Mouse (Mus musculus): ENCODE measurements around the gene Cbarp. TPM values are rescaled to one million over a fixed set of nuclear protein-coding genes. Genes with fewer than 3 reads are reported as not detected.

The Cbarp gene
- polyA plus RNA-seq (2015; fragmentation: Nextera tagmentation; extraction: Ambion mirVana) = 9.5 and 12.7 TPM in 2 replicates

GRCm38 (mm10) chr10:80140666-80141035, at the start of gene Cbarp:
Gene Cbarp (minus strand): TSS chr10:80140835.

GRCm38 (mm10) chr10:80179068-80180051, 38.7 kb upstream of the Cbarp start, which contains the start of gene Efna2:
Gene Efna2 (plus strand): TSS chr10:80179482.

DNA sequence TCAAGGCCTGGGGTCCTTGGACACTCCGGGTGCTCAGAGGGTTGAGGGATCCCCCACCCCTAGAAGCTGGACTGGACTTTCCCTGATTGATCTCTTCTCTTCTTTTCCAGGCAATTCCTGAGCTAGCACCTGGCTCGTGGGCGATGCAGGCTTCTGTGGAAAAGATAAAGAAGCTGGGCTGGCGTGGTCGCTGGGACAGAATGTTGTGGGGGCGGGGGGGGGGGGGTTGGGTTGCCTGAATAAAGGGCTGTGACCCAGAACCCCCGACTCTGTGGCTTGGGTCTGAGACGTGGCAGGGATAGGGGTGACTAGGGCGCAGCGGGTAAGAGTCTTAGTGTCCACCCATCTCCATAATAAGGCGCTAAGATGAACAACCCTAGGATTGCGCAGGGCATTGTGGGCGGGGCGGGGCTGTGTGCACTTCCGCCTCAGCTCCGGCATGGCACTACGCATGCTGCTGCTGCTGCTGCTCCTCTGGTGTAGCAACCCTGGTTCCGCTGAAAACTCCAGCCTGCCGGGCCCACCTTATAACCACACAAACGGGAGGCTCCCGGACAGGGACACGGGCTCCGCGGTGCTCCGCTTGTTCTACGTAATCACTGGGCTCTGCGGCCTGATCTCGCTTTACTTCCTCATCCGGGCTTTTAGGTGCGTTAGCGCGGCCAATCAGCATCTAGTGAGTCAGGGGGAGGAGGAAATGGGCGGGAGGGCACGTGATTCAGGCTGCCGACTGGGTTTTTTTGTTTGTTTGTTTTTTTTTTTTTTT, 32.1 kb upstream of the Cbarp start, which contains the start of gene 1600002K03Rik:
Gene 1600002K03Rik, plus strand, starts transcription at position 418 of the 766 bp plus-strand sequence.

GRCm38 (mm10) chr10:80165392-80166128, 24.9 kb upstream of the Cbarp start, which contains the start of gene Cirbp:
Gene Cirbp (plus strand): TSS chr10:80165985.

DNA sequence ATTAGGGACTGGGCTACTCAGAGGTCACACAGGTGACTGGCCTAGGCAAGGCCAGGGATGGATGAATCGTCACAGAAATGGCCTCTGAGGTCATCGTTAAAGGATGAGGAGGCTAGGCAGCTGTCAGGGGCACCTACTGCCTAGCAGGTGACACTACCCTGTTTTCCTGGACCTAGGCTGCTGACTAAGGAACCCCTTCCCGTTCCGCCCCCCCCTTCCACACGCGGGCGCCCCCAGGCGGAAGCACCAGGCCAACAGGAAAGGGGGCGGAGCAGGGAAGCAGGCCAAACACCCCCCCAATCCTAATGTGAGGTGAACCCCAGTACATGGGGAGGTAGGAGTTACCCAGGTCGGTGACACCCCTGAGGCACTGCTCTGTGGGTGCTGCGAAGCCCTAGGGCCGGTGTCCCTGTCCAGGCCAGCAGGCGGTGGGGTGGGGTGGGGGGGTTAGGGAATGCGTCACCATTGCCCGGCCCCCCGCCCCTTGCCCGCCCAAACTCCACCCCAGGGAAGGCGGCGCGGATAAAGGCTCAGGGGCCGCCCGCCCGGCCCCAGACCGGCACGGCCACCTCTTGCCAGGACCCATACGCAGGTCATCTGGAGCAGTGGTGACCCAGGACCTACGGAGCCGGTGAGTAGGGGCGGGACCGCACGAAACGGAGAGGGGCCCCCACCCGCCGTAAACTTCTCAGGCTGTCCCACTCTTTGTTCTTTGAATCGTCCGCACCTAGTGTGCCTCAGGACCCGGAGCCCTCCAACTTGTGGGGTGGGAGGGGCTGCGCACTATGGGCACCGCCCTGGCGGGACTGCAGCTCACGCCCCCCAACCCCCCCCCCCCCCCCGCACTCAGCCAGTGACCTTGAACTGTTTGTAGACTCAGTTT, 7.3 kb upstream of the Cbarp start, which contains the start of gene Midn:
Gene Midn, plus strand, starts transcription at position 554 of the 883 bp plus-strand sequence.

GRCm38 (mm10) chr10:80138553-80139438, 1.8 kb downstream of the Cbarp start, which contains the start of gene Atp5d:
Gene Atp5d (plus strand): TSS chr10:80138632.

GRCm38 (mm10) chr10:80115290-80115943, 25.2 kb downstream of the Cbarp start, which contains the start of gene Stk11:
Gene Stk11 (plus strand): TSS chr10:80115803.

DNA sequence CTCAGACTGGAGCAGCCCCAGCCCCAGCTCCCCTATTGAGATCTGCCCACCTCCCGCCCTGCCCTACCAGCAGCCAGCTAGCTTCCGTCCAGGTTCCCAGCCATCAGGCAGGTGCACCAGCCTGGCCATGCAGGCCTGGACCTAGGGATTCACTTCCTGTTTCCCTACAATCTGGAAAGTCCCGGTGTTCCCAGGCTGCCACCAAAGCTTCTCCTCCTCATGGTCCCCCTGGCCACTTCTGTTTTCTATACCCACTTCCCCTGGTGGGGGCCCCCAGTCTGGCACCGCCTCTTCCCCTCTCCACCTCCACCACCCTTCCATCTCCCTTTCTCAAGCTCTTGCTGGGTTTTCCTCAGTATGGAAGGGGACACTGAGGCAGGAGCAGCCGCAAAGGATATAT, 35.2 kb downstream of the Cbarp start, which contains the start of gene Sbno2:
Gene Sbno2, minus strand, starts transcription at position 112 of the 400 bp plus-strand sequence.

Other genes starting within 250 kb of the Cbarp start
- 0.96 and 5.3 TPM in 2 replicates for gene Cfd, start 250.0 kb downstream of the Cbarp start, polyA plus RNA-seq (2015; fragmentation: Nextera tagmentation; extraction: Ambion mirVana)
- 28.5 and 37.7 TPM in 2 replicates for gene Med16, start 231.9 kb downstream of the Cbarp start, polyA plus RNA-seq (2015; fragmentation: Nextera tagmentation; extraction: Ambion mirVana)
- 8.4 and 15.7 TPM in 2 replicates for gene Gm26602, start 230.0 kb downstream of the Cbarp start, polyA plus RNA-seq (2015; fragmentation: Nextera tagmentation; extraction: Ambion mirVana)
- 0.77 and 1.0 TPM in 2 replicates for gene Kiss1r, start 223.9 kb downstream of the Cbarp start, polyA plus RNA-seq (2015; fragmentation: Nextera tagmentation; extraction: Ambion mirVana)
- 81.3 and 98.1 TPM in 2 replicates for gene R3hdm4, start 219.6 kb downstream of the Cbarp start, polyA plus RNA-seq (2015; fragmentation: Nextera tagmentation; extraction: Ambion mirVana)
- gene Arid3a, start 213.8 kb downstream of the Cbarp start, polyA plus RNA-seq (2015; fragmentation: Nextera tagmentation; extraction: Ambion mirVana) = 1.7 and 2.8 TPM in 2 replicates
- 53.4 and 76.1 TPM in 2 replicates for gene Wdr18, start 180.7 kb downstream of the Cbarp start, polyA plus RNA-seq (2015; fragmentation: Nextera tagmentation; extraction: Ambion mirVana)
- gene Grin3b, start 170.1 kb downstream of the Cbarp start, polyA plus RNA-seq (2015; fragmentation: Nextera tagmentation; extraction: Ambion mirVana) = 0.11 and 0.16 TPM in 2 replicates
- 19.3 and 25.0 TPM in 2 replicates for gene Tmem259, start 156.5 kb downstream of the Cbarp start, polyA plus RNA-seq (2015; fragmentation: Nextera tagmentation; extraction: Ambion mirVana)
- 57.9 and 65.3 TPM in 2 replicates for gene Cnn2, start 152.3 kb downstream of the Cbarp start, polyA plus RNA-seq (2015; fragmentation: Nextera tagmentation; extraction: Ambion mirVana)
- 5.5 and 5.7 TPM in 2 replicates for gene Abca7, start 144.3 kb downstream of the Cbarp start, polyA plus RNA-seq (2015; fragmentation: Nextera tagmentation; extraction: Ambion mirVana)
- 4.9 and 6.0 TPM in 2 replicates for gene Arhgap45, start 124.2 kb downstream of the Cbarp start, polyA plus RNA-seq (2015; fragmentation: Nextera tagmentation; extraction: Ambion mirVana)
- gene Polr2e, start 101.0 kb downstream of the Cbarp start, polyA plus RNA-seq (2015; fragmentation: Nextera tagmentation; extraction: Ambion mirVana) = 156 and 175 TPM in 2 replicates
- gene Gpx4, start 93.7 kb downstream of the Cbarp start, polyA plus RNA-seq (2015; fragmentation: Nextera tagmentation; extraction: Ambion mirVana) = 1,645 and 2,206 TPM in 2 replicates
- gene Sbno2, start 35.3 kb downstream of the Cbarp start, polyA plus RNA-seq (2015; fragmentation: Nextera tagmentation; extraction: Ambion mirVana) = 7.0 and 17.7 TPM in 2 replicates
- gene Stk11, start 25.0 kb downstream of the Cbarp start, polyA plus RNA-seq (2015; fragmentation: Nextera tagmentation; extraction: Ambion mirVana) = 10.7 and 13.5 TPM in 2 replicates
- gene Atp5d, start 2.2 kb downstream of the Cbarp start, polyA plus RNA-seq (2015; fragmentation: Nextera tagmentation; extraction: Ambion mirVana) = 381 and 502 TPM in 2 replicates
- 9.1 and 14.6 TPM in 2 replicates for gene Midn, start 7.4 kb upstream of the Cbarp start, polyA plus RNA-seq (2015; fragmentation: Nextera tagmentation; extraction: Ambion mirVana)
- gene Cirbp, start 25.1 kb upstream of the Cbarp start, polyA plus RNA-seq (2015; fragmentation: Nextera tagmentation; extraction: Ambion mirVana) = 298 and 357 TPM in 2 replicates
- 23.0 and 26.5 TPM in 2 replicates for gene 1600002K03Rik, start 32.1 kb upstream of the Cbarp start, polyA plus RNA-seq (2015; fragmentation: Nextera tagmentation; extraction: Ambion mirVana)
- gene Efna2, start 38.6 kb upstream of the Cbarp start, polyA plus RNA-seq (2015; fragmentation: Nextera tagmentation; extraction: Ambion mirVana) = 13.9 and 14.2 TPM in 2 replicates
- 26.2 TPM in 2 replicates for gene Mum1, start 85.6 kb upstream of the Cbarp start, polyA plus RNA-seq (2015; fragmentation: Nextera tagmentation; extraction: Ambion mirVana)
- 325 and 379 TPM in 2 replicates for gene Ndufs7, start 108.3 kb upstream of the Cbarp start, polyA plus RNA-seq (2015; fragmentation: Nextera tagmentation; extraction: Ambion mirVana)
- 79.8 and 194 TPM in 2 replicates for gene Gamt, start 120.2 kb upstream of the Cbarp start, polyA plus RNA-seq (2015; fragmentation: Nextera tagmentation; extraction: Ambion mirVana)
- gene Dazap1, start 120.7 kb upstream of the Cbarp start, polyA plus RNA-seq (2015; fragmentation: Nextera tagmentation; extraction: Ambion mirVana) = 25.3 and 33.2 TPM in 2 replicates
- gene Rps15, start 151.6 kb upstream of the Cbarp start, polyA plus RNA-seq (2015; fragmentation: Nextera tagmentation; extraction: Ambion mirVana) = 722 and 992 TPM in 2 replicates
- 5.2 and 14.1 TPM in 2 replicates for gene Apc2, start 155.1 kb upstream of the Cbarp start, polyA plus RNA-seq (2015; fragmentation: Nextera tagmentation; extraction: Ambion mirVana)
- 57.7 and 64.6 TPM in 2 replicates for gene 2310011J03Rik, start 179.7 kb upstream of the Cbarp start, polyA plus RNA-seq (2015; fragmentation: Nextera tagmentation; extraction: Ambion mirVana)
- gene Pcsk4, start 188.7 kb upstream of the Cbarp start, polyA plus RNA-seq (2015; fragmentation: Nextera tagmentation; extraction: Ambion mirVana) = 3.2 and 3.3 TPM in 2 replicates
- 5.7 and 5.9 TPM in 2 replicates for gene Reep6, start 189.1 kb upstream of the Cbarp start, polyA plus RNA-seq (2015; fragmentation: Nextera tagmentation; extraction: Ambion mirVana)
- gene Adamtsl5, start 207.6 kb upstream of the Cbarp start, polyA plus RNA-seq (2015; fragmentation: Nextera tagmentation; extraction: Ambion mirVana) = 24.9 and 42.4 TPM in 2 replicates
- 0.26 TPM in 1 of 2 replicates, not detected in the other for gene Plk5, start 215.6 kb upstream of the Cbarp start, polyA plus RNA-seq (2015; fragmentation: Nextera tagmentation; extraction: Ambion mirVana)
- 6.5 and 7.7 TPM in 2 replicates for gene Mex3d, start 246.8 kb upstream of the Cbarp start, polyA plus RNA-seq (2015; fragmentation: Nextera tagmentation; extraction: Ambion mirVana)